Mouse (Mus musculus) neural tube, embryonic 12.5 days (tissue): ENCODE data around the gene Baiap3. TPM values are rescaled to one million over a fixed set of nuclear protein-coding genes. Genes with fewer than 3 reads are reported as not detected.

Experiments
- ATAC-seq: fragments of 200-750 bp; cut with Nextera tagmentation; 2 replicates; pipeline ENCODE4 v1.8.0; 2017; ENCODE audit warnings: low read depth, mild to moderate bottlenecking, moderate TSS enrichment, moderate library complexity; ENCODE audit not compliant: low FRiP score
- H3K27ac ChIP-seq: fragments of 300-500 bp; sonication (generic); 2 replicates; pipeline ENCODE4 v1.5.1; 2016
- H3K27me3 ChIP-seq: fragments of 300-500 bp; sonication (generic); replicated peaks from 2 replicates; pipeline ENCODE4 v1.6.1; 2016; ENCODE audit warnings: mild to moderate bottlenecking
- H3K36me3 ChIP-seq: fragments of 300-500 bp; sonication (generic); 2 replicates; pipeline ENCODE4 v1.6.1; 2016; ENCODE audit warnings: mild to moderate bottlenecking
- H3K4me1 ChIP-seq: fragments of 300-500 bp; sonication (generic); 2 replicates; pipeline ENCODE4 v1.6.1; 2016
- H3K4me2 ChIP-seq: fragments of 300-500 bp; sonication (generic); replicated peaks from 2 replicates; pipeline ENCODE4 v1.6.1; 2016; ENCODE audit warnings: mild to moderate bottlenecking
- H3K4me3 ChIP-seq: fragments of 300-500 bp; sonication (generic); 2 replicates; pipeline ENCODE4 v1.5.1; 2016
- H3K9ac ChIP-seq: fragments of 300-500 bp; sonication (generic); 2 replicates; pipeline ENCODE4 v1.6.1; 2016; ENCODE audit warnings: mild to moderate bottlenecking
- H3K9me3 ChIP-seq: fragments of 300-500 bp; sonication (generic); 2 replicates; pipeline ENCODE4 v1.6.1; 2016; ENCODE audit warnings: mild to moderate bottlenecking
- WGBS: fragments of 180-500 bp; shearing (Covaris S2); methylation state at CpG from one replicate; pipeline ENCODE4 v1.1.7; 2016; 5-methylcytosine and 5-hydroxymethylcytosine counted together
- polyA plus RNA-seq: library from polyadenylated mRNA; unstranded; fragments of >200 nt; fragmentation: Nextera tagmentation; extraction: Ambion mirVana; gene quantifications from 2 replicates; pipeline ENCODE4 v1.2.1, GENCODE M21; 2016

Gene Baiap3
- polyA plus RNA-seq, 1 experiment from 2014 or later: 2.3 TPM

GRCm38 (mm10) chr17:25272951-25273705 lies 17.0 kb upstream of the Baiap3 start:
- peak overlapping the region; percentile 97 for H3K4me2 ChIP-seq
- under 1% methylated on average over 92 of the region's 92 CpGs for WGBS
- H3K27ac ChIP-seq: peak overlapping the region; percentile 97
- H3K36me3 ChIP-seq: peaks cover 22% of the 10 kb centered on the region
- peak; percentile 92 for ATAC-seq
- peaks cover 32% of the 10 kb centered on the region for H3K4me1 ChIP-seq
- no peaks in the 10 kb centered on the region for H3K9me3 ChIP-seq
- H3K4me3 ChIP-seq: peak overlapping the region; percentile 97
- peak overlapping the region; percentile 99 for H3K9ac ChIP-seq
- no peaks in the 10 kb centered on the region for H3K27me3 ChIP-seq

- Histone ChIP-seq H3K9me3 (no peaks in the 10 kb centered on the region), H3K4me2 (peak overlapping the region; percentile 97), H3K4me1 (peaks cover 32% of the 10 kb centered on the region), H3K36me3 (peaks cover 30% of the 10 kb centered on the region), H3K9ac (peak overlapping the region; percentile 99), H3K27ac (no peak overlapping the region), H3K27me3 (no peaks in the 10 kb centered on the region), H3K4me3 (peak overlapping the region; percentile 97)
- WGBS: under 1% methylated on average over 10 of the region's 10 CpGs
- no peak for ATAC-seq
Measured at GRCm38 (mm10) chr17:25272326-25272725, 16.2 kb upstream of the Baiap3 start.

DNA sequence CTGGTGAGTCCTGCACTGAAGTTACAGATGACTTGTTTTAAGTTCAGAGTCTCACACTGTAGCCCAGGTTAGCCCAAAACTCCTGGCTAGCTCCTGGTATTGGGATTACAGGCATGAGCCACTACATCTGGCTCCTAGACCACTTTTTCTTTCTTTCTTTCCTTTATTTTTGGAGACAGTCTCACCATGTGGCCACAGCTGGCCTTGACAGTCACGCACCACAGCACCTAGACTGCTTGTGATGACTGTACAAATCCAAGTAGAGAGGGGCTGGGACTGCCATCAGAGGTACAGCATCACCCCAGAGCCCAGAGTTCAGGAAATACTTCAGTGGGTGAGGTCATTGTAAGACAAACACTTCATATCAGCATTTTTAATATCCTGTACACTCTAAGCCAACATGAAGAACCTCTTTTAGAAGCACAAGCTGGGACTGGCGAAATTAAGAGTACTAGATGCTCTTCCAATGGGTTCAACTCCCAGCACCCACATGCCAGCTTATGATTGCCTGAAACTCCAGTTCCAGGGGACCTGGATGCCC lies 14.7 kb upstream of the Baiap3 start:
- H3K36me3 ChIP-seq: peaks cover 44% of the 10 kb centered on the region
- H3K4me2 ChIP-seq: peak overlapping the region; percentile 97
- H3K27ac ChIP-seq: no peak overlapping the region
- no peaks in the 10 kb centered on the region for H3K9me3 ChIP-seq
- H3K27me3 ChIP-seq: no peaks in the 10 kb centered on the region
- H3K9ac ChIP-seq: peak overlapping the region; percentile 99; the same call in 1 of the 2 replicates
- 0 out of 2 replicates have a peak overlapping the region, but pooled peaks have one; percentile 97 for H3K4me3 ChIP-seq
- 88% methylated on average over 2 of the region's 2 CpGs for WGBS
- H3K4me1 ChIP-seq: peaks cover 32% of the 10 kb centered on the region
- no peak for ATAC-seq

DNA sequence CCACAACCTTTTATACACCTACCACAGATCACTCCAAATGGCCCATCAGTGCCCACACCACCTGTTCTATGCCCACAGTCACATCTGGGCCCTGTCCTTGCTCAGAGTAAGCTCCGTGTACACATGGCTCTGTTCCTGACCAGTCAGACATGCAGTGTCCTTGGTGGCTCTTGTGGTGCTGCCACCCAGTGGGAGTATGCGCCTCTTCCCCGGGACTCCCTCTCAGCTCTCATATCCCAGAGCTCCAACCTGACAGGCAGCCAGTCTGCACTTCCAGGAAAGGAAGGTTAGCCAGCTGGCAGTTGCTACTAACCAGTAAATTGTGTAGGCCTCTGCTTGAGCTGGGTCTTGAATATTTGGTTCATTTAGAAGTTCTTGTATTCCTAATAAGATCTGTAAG lies 8.3 kb upstream of the Baiap3 start:
- 81% methylated on average over 3 of the region's 3 CpGs for whole genome bisulfite sequencing
- ATAC-seq: no peak
- no peak overlapping the region for H3K27ac ChIP-seq

DNA sequence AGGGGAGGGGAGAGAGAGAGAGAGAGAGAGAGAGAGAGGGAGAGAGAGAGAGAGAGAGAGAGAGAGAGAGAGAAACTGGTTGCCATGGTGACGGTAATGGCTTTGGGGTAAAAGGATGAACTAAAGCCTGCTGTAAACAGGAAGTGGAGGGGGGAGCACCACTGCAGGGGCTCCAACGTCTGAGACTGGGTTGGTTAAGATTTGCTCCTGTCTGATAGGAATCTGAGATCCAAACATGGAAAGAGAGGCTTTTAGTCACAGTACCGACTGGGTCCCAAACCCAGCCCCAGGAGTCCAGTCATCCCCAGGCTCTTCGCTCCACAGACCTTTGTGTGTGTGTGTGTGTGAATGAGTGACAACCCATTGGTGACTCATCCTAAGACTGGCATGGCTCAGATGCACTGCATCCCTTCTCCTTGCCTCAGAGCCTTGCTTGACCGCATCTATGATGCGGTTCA lies 1.7 kb upstream of the Baiap3 start:
- no peak for ATAC-seq
- H3K27ac ChIP-seq: no peak overlapping the region
- 58% methylated on average over 6 of the region's 6 CpGs for WGBS

More for the DNA sequence above, 8.3 kb upstream of the Baiap3 start:
- no peaks in the 10 kb centered on the region for H3K9me3 ChIP-seq
- H3K27me3 ChIP-seq: no peaks in the 10 kb centered on the region
- H3K4me2 ChIP-seq: no peak overlapping the region
- H3K9ac ChIP-seq: no peak overlapping the region
- 0 out of 2 replicates have a peak, but pooled peaks cover 3% of the 10 kb centered on the region for H3K4me1 ChIP-seq
- H3K36me3 ChIP-seq: peaks cover 79% of the 10 kb centered on the region
- no peak overlapping the region for H3K4me3 ChIP-seq

GRCm38 (mm10) chr17:25255110-25255509 lies 1.1 kb downstream of the Baiap3 start:
- Histone ChIP-seq H3K36me3 (peaks cover 14% of the 10 kb centered on the region), H3K4me2 (no peak overlapping the region)

More for the DNA sequence above, 1.7 kb upstream of the Baiap3 start:
- Histone ChIP-seq H3K36me3 (peaks cover 22% of the 10 kb centered on the region), H3K4me1 (peaks cover 34% of the 10 kb centered on the region), H3K9ac (no peak overlapping the region), H3K27me3 (peaks cover 30% of the 10 kb centered on the region), H3K4me3 (no peak overlapping the region), H3K9me3 (no peaks in the 10 kb centered on the region), H3K4me2 (no peak overlapping the region)

GRCm38 (mm10) chr17:25253760-25254159 lies 2.4 kb downstream of the Baiap3 start:
- Histone ChIP-seq H3K4me2 (peak overlapping the region; percentile 41), H3K9ac (no peak overlapping the region), H3K4me1 (peaks cover 42% of the 10 kb centered on the region), H3K27me3 (peaks cover 30% of the 10 kb centered on the region), H3K9me3 (no peaks in the 10 kb centered on the region), H3K27ac (no peak overlapping the region), H3K36me3 (peaks cover 2% of the 10 kb centered on the region; the same call in 1 of the 2 replicates), H3K4me3 (no peak overlapping the region)
- ATAC-seq: no peak; the same call in 1 of the 2 replicates
- WGBS: 20% methylated on average over 10 of the region's 10 CpGs

More at GRCm38 (mm10) chr17:25255110-25255509, 1.1 kb downstream of the Baiap3 start:
- ATAC-seq: no peak
- H3K27me3 ChIP-seq: peaks cover 30% of the 10 kb centered on the region
- no peak overlapping the region for H3K4me3 ChIP-seq
- no peak overlapping the region for H3K27ac ChIP-seq
- H3K9ac ChIP-seq: no peak overlapping the region
- 60% methylated on average over 2 of the region's 2 CpGs for WGBS
- peaks cover 42% of the 10 kb centered on the region for H3K4me1 ChIP-seq
- H3K9me3 ChIP-seq: no peaks in the 10 kb centered on the region

DNA sequence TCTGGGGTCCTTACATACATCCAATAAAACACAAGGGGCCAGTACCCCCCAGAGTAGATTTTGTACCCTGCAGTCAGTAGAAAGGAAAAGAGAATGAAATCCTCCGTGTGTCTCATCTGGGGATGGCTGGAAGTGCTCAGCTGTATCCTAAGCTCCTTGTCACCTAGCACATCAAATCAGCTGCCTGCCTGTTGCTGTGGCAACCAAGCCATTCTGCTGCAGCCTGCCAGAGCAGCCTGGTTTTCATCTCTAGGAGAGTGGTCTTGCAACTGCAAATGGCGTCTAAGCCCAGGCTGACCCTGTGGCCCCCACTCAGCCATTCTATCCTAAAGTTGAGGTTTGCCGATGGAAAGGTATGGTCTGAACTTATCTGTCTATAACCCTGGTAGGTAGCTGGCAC lies 3.5 kb downstream of the Baiap3 start:
- Histone ChIP-seq H3K4me1 (peaks cover 36% of the 10 kb centered on the region), H3K9ac (no peak overlapping the region), H3K27ac (no peak overlapping the region), H3K27me3 (peaks cover 30% of the 10 kb centered on the region), H3K9me3 (no peaks in the 10 kb centered on the region), H3K4me3 (no peak overlapping the region), H3K4me2 (no peak overlapping the region), H3K36me3 (no peaks in the 10 kb centered on the region)
- WGBS: 29% methylated on average over 3 of the region's 3 CpGs
- ATAC-seq: no peak

GRCm38 (mm10) chr17:25250181-25250835 lies 5.9 kb downstream of the Baiap3 start:
- Histone ChIP-seq H3K4me2 (no peak overlapping the region), H3K9ac (no peak overlapping the region), H3K4me3 (no peak overlapping the region), H3K36me3 (peaks cover 5% of the 10 kb centered on the region), H3K4me1 (peaks cover 24% of the 10 kb centered on the region), H3K27me3 (peaks cover 15% of the 10 kb centered on the region), H3K9me3 (no peaks in the 10 kb centered on the region), H3K27ac (no peak overlapping the region)
- 81% methylated on average over 8 of the region's 8 CpGs for WGBS
- no peak for ATAC-seq

- 0 out of 2 replicates have a peak, but pooled peaks cover 11% of the 10 kb centered on the region for H3K4me1 ChIP-seq
- H3K4me3 ChIP-seq: no peak overlapping the region
- no peak for ATAC-seq
- no peaks in the 10 kb centered on the region for H3K9me3 ChIP-seq
- peaks cover 26% of the 10 kb centered on the region for H3K36me3 ChIP-seq
- H3K9ac ChIP-seq: no peak overlapping the region
- 85% methylated on average over 18 of the region's 18 CpGs for WGBS
- H3K27me3 ChIP-seq: no peaks in the 10 kb centered on the region; the same call in 1 of the 2 replicates
- no peak overlapping the region for H3K4me2 ChIP-seq
- no peak overlapping the region for H3K27ac ChIP-seq
Measured at GRCm38 (mm10) chr17:25248033-25248750, 8.0 kb downstream of the Baiap3 start.

DNA sequence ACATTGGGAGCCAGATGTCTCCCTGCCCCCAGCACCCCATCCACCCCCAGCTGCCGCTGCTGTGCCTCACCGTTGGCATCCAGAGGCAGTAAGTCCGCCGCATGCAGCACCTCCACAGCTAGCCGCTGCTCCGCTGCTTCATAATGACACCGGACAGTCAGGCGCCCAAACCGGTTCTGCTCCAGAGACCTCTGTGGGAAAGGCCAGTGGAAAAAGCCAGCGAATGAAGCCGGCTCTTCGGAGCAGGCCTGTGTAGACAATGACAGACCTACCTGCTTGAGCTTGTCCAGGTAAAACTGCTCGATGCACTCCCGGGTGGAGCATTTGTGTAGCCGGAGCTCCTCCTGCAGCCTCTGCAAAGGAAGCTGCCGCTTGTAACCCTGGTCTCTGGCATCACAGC lies 11.9 kb downstream of the Baiap3 start:
- Histone ChIP-seq H3K27me3 (no peaks in the 10 kb centered on the region; the same call in 1 of the 2 replicates), H3K4me1 (peaks cover 16% of the 10 kb centered on the region), H3K4me2 (no peak overlapping the region), H3K36me3 (peaks cover 36% of the 10 kb centered on the region), H3K9ac (no peak overlapping the region), H3K27ac (no peak overlapping the region), H3K9me3 (no peaks in the 10 kb centered on the region), H3K4me3 (no peak overlapping the region)
- ATAC-seq: no peak
- WGBS: 85% methylated on average over 16 of the region's 16 CpGs
